Mouse (Mus musculus): ENCODE measurements around the gene Rasgef1c. TPM values are rescaled to one million over a fixed set of nuclear protein-coding genes. Genes with fewer than 3 reads are reported as not detected.

Gene Rasgef1c
- total RNA-seq, 2 experiments from 2014 or later = 35.3 to 39.5 TPM

DNA sequence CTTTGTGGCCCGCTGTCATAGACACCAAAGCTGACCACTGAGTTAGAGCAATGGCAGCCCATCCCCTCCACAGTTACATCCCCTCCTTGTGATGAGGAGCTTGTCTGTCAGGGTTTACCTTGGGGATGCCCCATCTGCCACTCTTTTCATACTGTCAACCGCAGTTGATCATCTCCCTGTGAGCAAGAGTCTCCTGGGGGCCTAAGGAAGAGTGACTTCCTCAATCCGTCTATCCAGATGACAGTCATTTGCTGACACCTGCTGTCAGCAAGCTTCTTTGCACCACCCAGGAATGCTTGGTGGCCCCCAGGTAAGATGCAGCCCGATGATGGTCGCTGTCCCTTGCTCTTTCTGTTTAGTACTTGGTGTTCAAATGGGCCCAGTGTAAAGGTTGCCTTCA is 13.2 kb upstream of the Rasgef1c start:
- Histone ChIP-seq H3K4me3 (no peak overlapping the region), H3K27ac (no peak overlapping the region)
- intact Hi-C loops (cut with DNase I) = no loop called here
- TF ChIP-seq CTCF (IDR thresholded peaks at IDR 0.05) = no peak
- no peak for DNase-seq (ENCODE audit: extremely low spot score in 1 of 2, low spot score in 2 of 2)

DNA sequence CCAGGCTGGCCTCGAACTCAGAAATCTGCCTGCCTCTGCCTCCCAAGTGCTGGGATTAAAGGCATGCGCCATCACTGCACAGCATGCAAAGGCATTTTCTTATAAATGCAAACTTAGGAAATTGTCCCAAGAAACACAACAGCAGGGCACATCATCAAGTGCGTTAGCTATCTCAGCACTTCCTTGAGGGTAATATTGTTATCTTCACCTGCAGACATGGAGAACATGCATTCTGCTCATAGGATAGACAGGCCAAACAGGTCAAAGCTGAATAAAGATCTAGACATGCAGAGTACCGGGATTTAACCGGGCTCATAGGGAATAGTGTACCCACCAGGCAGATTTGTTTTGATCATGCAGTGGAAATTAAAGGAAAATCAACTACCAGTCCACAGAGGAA is 9.6 kb upstream of the Rasgef1c start:
- no peak overlapping the region for H3K27ac ChIP-seq
- intact Hi-C loops (cut with DNase I) = loop anchor here (10.0 kb wide), 1 partner anchor 213 kb away; no protein-coding TSS in a partner anchor
- H3K4me3 ChIP-seq = no peak overlapping the region
- DNase-seq (ENCODE audit: extremely low spot score in 1 of 2, low spot score in 2 of 2) = no peak
- TF ChIP-seq CTCF (IDR thresholded peaks at IDR 0.05) = no peak

DNA sequence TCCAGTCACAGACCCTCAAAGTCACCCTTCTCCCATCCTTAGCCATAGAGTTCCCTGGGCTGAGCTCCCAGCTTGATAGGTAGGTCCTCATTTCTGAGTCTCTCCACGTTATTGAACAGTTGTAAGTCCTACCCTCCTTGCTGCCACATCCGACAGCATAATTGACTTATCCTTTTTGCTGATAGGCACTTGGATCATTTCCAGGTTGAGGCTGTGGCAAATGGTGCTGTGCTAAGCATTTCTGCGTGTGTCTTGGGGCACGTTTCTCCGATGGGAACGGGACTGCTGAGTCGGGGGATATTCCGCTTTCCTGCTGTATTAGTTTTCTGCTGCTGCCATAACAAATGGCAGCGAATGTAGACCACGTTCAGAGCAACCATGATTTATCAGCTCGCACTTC is 7.8 kb upstream of the Rasgef1c start:
- TF ChIP-seq CTCF (IDR thresholded peaks at IDR 0.05) = no peak
- Histone ChIP-seq H3K27ac (no peak overlapping the region), H3K4me3 (no peak overlapping the region)
- DNase-seq (ENCODE audit: extremely low spot score in 1 of 2, low spot score in 2 of 2) = no peak
- intact Hi-C loops (cut with DNase I) = loop anchor here (10.0 kb wide), 1 partner anchor 211 kb away; no protein-coding TSS in a partner anchor

- no peak for DNase-seq (ENCODE audit: extremely low spot score in 1 of 2, low spot score in 2 of 2)
- Histone ChIP-seq H3K27ac (no peak overlapping the region), H3K4me3 (no peak overlapping the region)
- intact Hi-C loops (cut with DNase I) = loop anchor here (10.0 kb wide), 1 partner anchor 209 kb away; no protein-coding TSS in a partner anchor
- no peak for TF ChIP-seq CTCF (IDR thresholded peaks at IDR 0.05)
Measured at GRCm38 (mm10) chr11:49895966-49896590, 5.6 kb upstream of the Rasgef1c start.

GRCm38 (mm10) chr11:49900043-49900442 is 1.6 kb upstream of the Rasgef1c start:
- intact Hi-C loops (cut with DNase I) = loop anchor here (5.0 kb wide), 2 partner anchors 37 to 57 kb away; no protein-coding TSS in a partner anchor
- H3K4me3 ChIP-seq = no peak overlapping the region
- no peak for DNase-seq (ENCODE audit: extremely low spot score in 1 of 2, low spot score in 2 of 2)
- no peak overlapping the region for H3K27ac ChIP-seq
- no peak for TF ChIP-seq CTCF (IDR thresholded peaks at IDR 0.05)

DNA sequence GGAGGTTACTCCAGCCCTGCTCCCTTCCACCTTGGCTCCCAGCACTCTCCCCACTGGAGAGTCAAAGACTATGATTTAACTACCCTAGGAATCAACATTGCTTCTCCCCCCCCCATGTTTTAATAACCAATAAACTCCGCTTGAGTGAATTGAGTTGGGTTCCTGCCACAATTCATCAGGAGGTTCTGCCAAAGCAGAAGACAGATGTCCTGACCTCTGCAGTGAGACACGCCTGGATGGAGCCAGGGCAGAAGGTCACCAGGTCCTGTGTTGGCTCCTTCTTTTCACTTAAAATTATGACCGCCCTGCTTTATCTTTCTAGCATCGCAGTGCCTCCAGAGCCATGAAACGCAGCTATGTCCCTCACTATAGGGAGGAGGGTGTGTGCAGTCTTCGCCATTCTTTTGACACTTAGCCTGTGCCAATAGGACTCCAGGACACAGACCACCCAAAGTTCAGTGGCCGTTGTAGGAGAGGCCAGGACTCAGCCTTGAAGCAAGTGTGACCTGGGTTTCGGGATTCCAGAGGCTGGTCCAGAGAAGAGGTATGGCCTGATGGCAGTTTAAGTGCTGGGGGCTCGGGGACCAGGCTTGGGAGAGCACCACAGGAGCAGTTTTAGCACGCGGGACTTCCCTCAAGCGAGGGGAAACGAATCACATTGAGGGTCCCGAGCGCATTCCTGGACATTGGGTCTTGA is 525 bp upstream of the Rasgef1c start:
- H3K4me3 ChIP-seq = peak overlapping the region; percentile 51
- DNase-seq (ENCODE audit: extremely low spot score in 1 of 2, low spot score in 2 of 2) = no peak
- TF ChIP-seq CTCF (IDR thresholded peaks at IDR 0.05) = no peak
- intact Hi-C loops (cut with DNase I) = loop anchor here (5.0 kb wide), 2 partner anchors 36 to 56 kb away; no protein-coding TSS in a partner anchor
- H3K27ac ChIP-seq = peak overlapping the region; percentile 62; the same call in 1 of the 2 replicates

DNA sequence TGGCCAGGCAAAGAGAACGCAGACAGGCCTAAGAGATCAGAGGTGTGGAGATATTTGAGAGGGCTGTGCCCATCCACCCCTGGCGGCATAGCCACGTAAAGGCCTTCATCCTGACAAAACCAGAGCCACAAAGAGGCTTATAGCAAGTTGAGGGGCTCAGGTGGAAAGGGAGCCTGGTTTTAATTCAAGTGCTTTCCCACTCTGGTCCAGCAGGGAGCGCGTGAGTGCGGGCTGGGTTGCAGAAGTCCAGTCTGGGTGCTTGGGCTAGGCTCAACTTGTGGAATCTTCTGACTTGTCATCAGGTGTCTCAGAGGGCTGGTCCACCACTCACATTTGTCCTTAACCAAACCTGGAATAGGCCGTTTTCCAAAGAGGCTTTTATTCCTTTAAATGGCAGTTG is 1.7 kb downstream of the Rasgef1c start:
- H3K27ac ChIP-seq = no peak overlapping the region
- peak; percentile 78 to 85 for DNase-seq (ENCODE audit: extremely low spot score in 1 of 2, low spot score in 2 of 2)
- H3K4me3 ChIP-seq = no peak overlapping the region
- peak; percentile 93 for TF ChIP-seq CTCF (IDR thresholded peaks at IDR 0.05)
- intact Hi-C loops (cut with DNase I) = loop anchor here (5.0 kb wide), 2 partner anchors 34 to 54 kb away; no protein-coding TSS in a partner anchor

GRCm38 (mm10) chr11:49918521-49919180 is 17.0 kb downstream of the Rasgef1c start:
- no peak for TF ChIP-seq CTCF (IDR thresholded peaks at IDR 0.05)
- Histone ChIP-seq H3K4me3 (no peak overlapping the region), H3K27ac (no peak overlapping the region)
- intact Hi-C loops (cut with DNase I) = loop anchor here (5.0 kb wide), 1 partner anchor 39 kb away; no protein-coding TSS in a partner anchor
- no peak for DNase-seq (ENCODE audit: extremely low spot score in 1 of 2, low spot score in 2 of 2)

- no peak for TF ChIP-seq CTCF (IDR thresholded peaks at IDR 0.05)
- no peak overlapping the region for H3K4me3 ChIP-seq
- intact Hi-C loops (cut with DNase I) = loop anchor here (5.0 kb wide), 1 partner anchor 38 kb away; no protein-coding TSS in a partner anchor
- no peak overlapping the region for H3K27ac ChIP-seq
- DNase-seq (ENCODE audit: extremely low spot score in 1 of 2, low spot score in 2 of 2) = no peak
Measured at GRCm38 (mm10) chr11:49919304-49919703, 17.7 kb downstream of the Rasgef1c start.

DNA sequence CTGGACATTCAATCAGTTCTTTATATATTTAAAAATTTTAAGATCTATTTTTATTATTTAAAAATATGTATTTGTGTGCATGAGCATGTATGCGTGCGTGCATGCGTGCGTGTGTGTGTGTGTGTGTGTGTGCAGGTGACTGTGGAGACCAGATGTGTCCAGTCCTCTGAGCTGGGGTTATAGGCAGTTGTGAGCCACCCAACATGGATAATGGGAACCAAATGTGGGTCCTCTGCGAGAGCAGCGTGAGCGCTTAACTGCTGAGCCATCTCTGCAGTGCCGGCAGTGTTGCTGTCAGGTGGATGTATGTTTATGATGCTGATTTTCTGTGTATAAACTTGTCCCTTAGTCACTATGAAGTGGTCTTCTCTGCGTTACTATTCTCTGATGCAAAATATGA is 21.9 kb downstream of the Rasgef1c start:
- no peak overlapping the region for H3K4me3 ChIP-seq
- TF ChIP-seq CTCF (IDR thresholded peaks at IDR 0.05) = no peak
- no peak overlapping the region for H3K27ac ChIP-seq
- no peak for DNase-seq (ENCODE audit: extremely low spot score in 1 of 2, low spot score in 2 of 2)
- intact Hi-C loops (cut with DNase I) = no loop called here

GRCm38 (mm10) chr11:49926183-49926582 is 24.5 kb downstream of the Rasgef1c start:
- TF ChIP-seq CTCF (IDR thresholded peaks at IDR 0.05) = no peak
- intact Hi-C loops (cut with DNase I) = no loop called here
- Histone ChIP-seq H3K4me3 (no peak overlapping the region), H3K27ac (no peak overlapping the region)
- DNase-seq (ENCODE audit: extremely low spot score in 1 of 2, low spot score in 2 of 2) = no peak

DNA sequence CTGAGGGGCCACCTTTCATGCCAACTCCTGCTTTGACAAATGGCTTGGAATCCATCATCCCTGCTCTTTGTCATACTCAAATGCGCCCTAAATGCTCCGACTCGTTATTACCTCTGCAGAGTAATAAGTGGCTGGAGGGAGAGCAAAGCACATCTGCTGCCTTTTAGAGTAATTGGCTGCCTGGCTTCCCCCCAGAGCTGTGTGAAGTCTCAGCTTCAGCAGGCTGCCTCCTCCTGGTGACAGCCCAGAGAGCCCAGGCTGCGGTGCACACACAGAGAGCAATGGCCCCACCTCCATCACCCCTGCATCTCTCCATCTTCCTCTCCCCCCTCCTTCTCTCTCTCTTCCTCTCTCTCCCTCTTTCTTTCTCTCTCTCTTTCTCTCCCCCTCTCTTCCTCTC is 25.5 kb downstream of the Rasgef1c start:
- no peak for DNase-seq (ENCODE audit: extremely low spot score in 1 of 2, low spot score in 2 of 2)
- intact Hi-C loops (cut with DNase I) = no loop called here
- Histone ChIP-seq H3K27ac (peak overlapping the region; percentile 63), H3K4me3 (no peak overlapping the region)
- TF ChIP-seq CTCF (IDR thresholded peaks at IDR 0.05) = peak; percentile 22
